Mouse (Mus musculus): ENCODE measurements around the gene 6720489N17Rik.
"Not testable (repeated sequence)": the region's sequence is repeated elsewhere in the genome, so short reads cannot be mapped to it uniquely, and the experiment has no call there.

Gene 6720489N17Rik

GRCm38 (mm10) chr13:62623577-62624276, at the start of gene 6720489N17Rik:
6720489N17Rik (minus strand) TSS chr13:62624182.
- DNase-seq, result peak; percentile 45

- no peak for DNase-seq
Observed at GRCm38 (mm10) chr13:62653369-62653743, 29.4 kb upstream of the 6720489N17Rik start.

GRCm38 (mm10) chr13:62652681-62653368, 28.8 kb upstream of the 6720489N17Rik start:
- DNase-seq, result peak; percentile 51

GRCm38 (mm10) chr13:62627071-62627470, 3.1 kb upstream of the 6720489N17Rik start:
- DNase-seq, result not testable (repeated sequence)

GRCm38 (mm10) chr13:62624277-62624665, 289 bp upstream of the 6720489N17Rik start:
- not testable (repeated sequence) for DNase-seq

GRCm38 (mm10) chr13:62617449-62617848, 6.5 kb downstream of the 6720489N17Rik start:
- not testable (repeated sequence) for DNase-seq

- DNase-seq, result not testable (repeated sequence)
Observed at GRCm38 (mm10) chr13:62571099-62571498, 52.9 kb downstream of the 6720489N17Rik start, which contains the start of gene Zfp934. Zfp934 (minus strand) TSS chr13:62571199.

GRCm38 (mm10) chr13:62561696-62562095, 62.3 kb downstream of the 6720489N17Rik start:
- DNase-seq, result not testable (repeated sequence)

GRCm38 (mm10) chr13:62558189-62559110, 65.5 kb downstream of the 6720489N17Rik start, which contains the start of gene Zfp935:
Zfp935 (minus strand) TSS chr13:62558511.
- DNase-seq, result peak; percentile 60

Measured in cerebellum, adult 11 months (tissue).